Mouse (Mus musculus): ENCODE measurements around the gene Tab2.

GRCm38 (mm10) chr10:7987521-7987920 lies 31.5 kb upstream of the Tab2 start:
- TF ChIP-seq POLR2A (IDR thresholded peaks at IDR 0.05; ENCODE audit: low read depth, low read length) (no peak), CTCF (IDR thresholded peaks at IDR 0.05; ENCODE audit: extremely low read depth, insufficient read length, insufficient replicate concordance, low read depth, low read length) (no peak)
